Mouse (Mus musculus): Measurements from ENCODE around the gene Olfr658. TPM values are rescaled to one million over a fixed set of nuclear protein-coding genes. Genes with fewer than 3 reads are reported as not detected.

The Olfr658 gene
- total and polyA plus RNA-seq, 3 experiments, result 0.16 TPM; not detected in 2

DNA sequence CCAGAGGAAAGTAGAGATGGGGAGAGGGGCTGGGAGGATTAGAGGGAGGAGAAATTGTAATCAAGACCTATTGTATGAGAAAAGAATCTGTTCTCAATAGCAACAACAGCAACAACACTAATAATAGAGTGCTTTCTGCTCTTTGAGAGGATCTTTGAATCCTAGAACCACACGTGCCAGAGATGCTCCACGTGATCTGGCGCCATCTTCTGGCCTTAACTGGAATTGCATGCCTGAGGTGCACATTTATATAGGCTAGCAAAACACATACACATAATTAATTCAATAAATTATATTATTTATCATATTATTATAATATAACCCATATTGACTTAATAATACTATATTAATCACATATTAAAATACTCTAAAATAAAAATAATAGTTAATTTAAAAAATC lies 43.9 kb downstream of the Olfr658 start:
- peak; percentile 57; the same call in 1 of the 2 replicates for ATAC-seq (ENCODE audit: extremely low read depth, insufficient number of reproducible peaks, low FRiP score, poor library complexity, severe bottlenecking)
- no peaks in the 10 kb centered on the region for H3K36me3 ChIP-seq (replicated peaks)
- no peak for TF ChIP-seq GATA1 (IDR thresholded peaks at IDR 0.05; ENCODE audit: borderline replicate concordance, low read length)
- peak; percentile 70 for TF ChIP-seq CTCF (IDR thresholded peaks at IDR 0.05; ENCODE audit: low read depth, low read length)
- no peak for TF ChIP-seq TAL1 (conservative IDR thresholded peaks at IDR 0.05; ENCODE audit: low read depth, low read length)
- no peak for TF ChIP-seq GATA2 (IDR thresholded peaks at IDR 0.05; ENCODE audit: borderline replicate concordance, low read depth, low read length)
- H3K27me3 ChIP-seq (ENCODE audit: insufficient read depth, low read length), result no peaks in the 10 kb centered on the region
- DNase-seq (ENCODE audit: low spot score), result no peak
- no peak overlapping the region for H3K4me3 ChIP-seq (ENCODE audit: low read depth, low read length)
- H3K4me1 ChIP-seq (ENCODE audit: insufficient read depth, low read depth, low read length), result no peaks in the 10 kb centered on the region
- no peaks in the 10 kb centered on the region for H3K9me3 ChIP-seq (replicated peaks)

DNA sequence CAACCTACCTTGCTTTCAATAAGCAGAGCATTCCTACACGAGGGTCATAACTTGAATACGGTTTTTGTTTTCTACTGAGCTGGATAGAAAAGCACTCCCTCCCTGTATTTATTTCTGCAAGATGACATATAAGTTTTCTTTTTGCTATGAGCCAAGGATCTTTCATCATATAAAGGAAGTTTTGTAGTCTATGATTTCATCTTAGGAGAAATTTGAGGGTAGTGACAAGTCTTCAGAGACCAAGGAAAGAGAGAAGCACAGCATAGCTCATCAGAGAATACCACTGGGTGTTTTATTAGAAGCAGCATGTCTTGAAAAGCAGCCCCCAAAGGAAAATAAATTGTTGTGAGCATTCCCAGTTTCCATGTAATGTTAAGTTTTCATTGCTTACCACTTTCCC lies 45.4 kb downstream of the Olfr658 start, which contains the start of gene Olfr655:
Gene Olfr655 (minus strand): TSS at position 101 of the 400 bp plus-strand sequence.
- Histone ChIP-seq H3K4me3 (ENCODE audit: low read depth, low read length) (no peak within 1 kb of the TSS), H3K4me1 (ENCODE audit: insufficient read depth, low read depth, low read length) (no peaks in the 10 kb centered on the region), H3K9me3 (replicated peaks) (no peaks in the 10 kb centered on the region), H3K27me3 (ENCODE audit: insufficient read depth, low read length) (no peaks in the 10 kb centered on the region), H3K36me3 (replicated peaks) (no peaks in the 10 kb centered on the region)
- TF ChIP-seq GATA1 (IDR thresholded peaks at IDR 0.05; ENCODE audit: borderline replicate concordance, low read length) (no peak), CTCF (IDR thresholded peaks at IDR 0.05; ENCODE audit: low read depth, low read length) (no peak), GATA2 (IDR thresholded peaks at IDR 0.05; ENCODE audit: borderline replicate concordance, low read depth, low read length) (no peak), TAL1 (conservative IDR thresholded peaks at IDR 0.05; ENCODE audit: low read depth, low read length) (no peak), POLR2AphosphoS5 (IDR thresholded peaks at IDR 0.05; ENCODE audit: insufficient replicate concordance, low read depth, low read length) (no peak)
- ATAC-seq (ENCODE audit: extremely low read depth, insufficient number of reproducible peaks, low FRiP score, poor library complexity, severe bottlenecking) (no peak), DNase-seq (ENCODE audit: low spot score) (no peak)

Other genes starting within 250 kb of the Olfr658 start
- not detected in 2 replicates for gene Trim30c, start 246.5 kb downstream of the Olfr658 start, total RNA-seq (2014; fragmentation: Nextera tagmentation)
- gene Trim30c, start 246.5 kb downstream of the Olfr658 start, total RNA-seq (2017), result not detected in 2 replicates
- not detected in 2 replicates for gene Trim30c, start 246.5 kb downstream of the Olfr658 start, polyA plus RNA-seq (2012)
- 0.87 TPM in 1 of 2 replicates, not detected in the other for gene Trim30a, start 182.1 kb downstream of the Olfr658 start, total RNA-seq (2014; fragmentation: Nextera tagmentation)
- gene Trim30a, start 182.1 kb downstream of the Olfr658 start, total RNA-seq (2017), result 0.58 and 0.60 TPM in 2 replicates
- 0.02 TPM in 2 replicates for gene Trim30a, start 182.1 kb downstream of the Olfr658 start, polyA plus RNA-seq (2012)
- not detected in 2 replicates for gene Trim30d, start 139.5 kb downstream of the Olfr658 start, total RNA-seq (2014; fragmentation: Nextera tagmentation)
- gene Trim30d, start 139.5 kb downstream of the Olfr658 start, total RNA-seq (2017), result 0.11 TPM in 1 of 2 replicates, not detected in the other
- gene Trim30d, start 139.5 kb downstream of the Olfr658 start, polyA plus RNA-seq (2012), result not detected in 2 replicates
- not detected in 2 replicates for gene Olfr651, start 97.2 kb downstream of the Olfr658 start, total RNA-seq (2014; fragmentation: Nextera tagmentation)
- 0.12 TPM in 1 of 2 replicates, not detected in the other for gene Olfr651, start 97.2 kb downstream of the Olfr658 start, total RNA-seq (2017)
- not detected in 2 replicates for gene Olfr651, start 97.2 kb downstream of the Olfr658 start, polyA plus RNA-seq (2012)
- gene Olfr652, start 86.4 kb downstream of the Olfr658 start, total RNA-seq (2014; fragmentation: Nextera tagmentation), result not detected in 2 replicates
- gene Olfr652, start 86.4 kb downstream of the Olfr658 start, total RNA-seq (2017), result 0.22 and 0.29 TPM in 2 replicates
- not detected in 2 replicates for gene Olfr652, start 86.4 kb downstream of the Olfr658 start, polyA plus RNA-seq (2012)
- gene Olfr653, start 70.0 kb downstream of the Olfr658 start, total RNA-seq (2014; fragmentation: Nextera tagmentation), result not detected in 2 replicates
- gene Olfr653, start 70.0 kb downstream of the Olfr658 start, total RNA-seq (2017), result 0.05 and 0.12 TPM in 2 replicates
- not detected in 2 replicates for gene Olfr653, start 70.0 kb downstream of the Olfr658 start, polyA plus RNA-seq (2012)
- gene Olfr654, start 60.3 kb downstream of the Olfr658 start, total RNA-seq (2014; fragmentation: Nextera tagmentation), result not detected in 2 replicates
- gene Olfr654, start 60.3 kb downstream of the Olfr658 start, total RNA-seq (2017), result 0.06 and 0.27 TPM in 2 replicates
- gene Olfr654, start 60.3 kb downstream of the Olfr658 start, polyA plus RNA-seq (2012), result not detected in 2 replicates
- not detected in 2 replicates for gene Olfr655, start 45.5 kb downstream of the Olfr658 start, total RNA-seq (2014; fragmentation: Nextera tagmentation)
- gene Olfr655, start 45.5 kb downstream of the Olfr658 start, total RNA-seq (2017), result 0.33 and 0.46 TPM in 2 replicates
- not detected in 2 replicates for gene Olfr655, start 45.5 kb downstream of the Olfr658 start, polyA plus RNA-seq (2012)
- not detected in 2 replicates for gene Olfr656, start 33.4 kb downstream of the Olfr658 start, total RNA-seq (2014; fragmentation: Nextera tagmentation)
- 0.05 and 0.06 TPM in 2 replicates for gene Olfr656, start 33.4 kb downstream of the Olfr658 start, total RNA-seq (2017)
- gene Olfr656, start 33.4 kb downstream of the Olfr658 start, polyA plus RNA-seq (2012), result not detected in 2 replicates
- not detected in 2 replicates for gene Olfr657, start 22.5 kb downstream of the Olfr658 start, total RNA-seq (2014; fragmentation: Nextera tagmentation)
- gene Olfr657, start 22.5 kb downstream of the Olfr658 start, total RNA-seq (2017), result 0.06 TPM in 1 of 2 replicates, not detected in the other
- gene Olfr657, start 22.5 kb downstream of the Olfr658 start, polyA plus RNA-seq (2012), result not detected in 2 replicates
- gene Olfr659, start 19.4 kb upstream of the Olfr658 start, total RNA-seq (2014; fragmentation: Nextera tagmentation), result not detected in 2 replicates
- gene Olfr659, start 19.4 kb upstream of the Olfr658 start, total RNA-seq (2017), result 0.05 TPM in 1 of 2 replicates, not detected in the other
- not detected in 2 replicates for gene Olfr659, start 19.4 kb upstream of the Olfr658 start, polyA plus RNA-seq (2012)
- gene Olfr661, start 39.2 kb upstream of the Olfr658 start, total RNA-seq (2014; fragmentation: Nextera tagmentation), result not detected in 2 replicates
- 0.11 and 0.12 TPM in 2 replicates for gene Olfr661, start 39.2 kb upstream of the Olfr658 start, total RNA-seq (2017)
- not detected in 2 replicates for gene Olfr661, start 39.2 kb upstream of the Olfr658 start, polyA plus RNA-seq (2012)
- not detected in 2 replicates for gene Usp17le, start 130.2 kb upstream of the Olfr658 start, total RNA-seq (2014; fragmentation: Nextera tagmentation)
- 0.12 and 0.16 TPM in 2 replicates for gene Usp17le, start 130.2 kb upstream of the Olfr658 start, total RNA-seq (2017)
- gene Usp17le, start 130.2 kb upstream of the Olfr658 start, polyA plus RNA-seq (2012), result not detected in 2 replicates
- not detected in 2 replicates for gene Usp17lb, start 195.3 kb upstream of the Olfr658 start, total RNA-seq (2014; fragmentation: Nextera tagmentation)
- gene Usp17lb, start 195.3 kb upstream of the Olfr658 start, total RNA-seq (2017), result 0.11 TPM in 1 of 2 replicates, not detected in the other
- not detected in 2 replicates for gene Usp17lb, start 195.3 kb upstream of the Olfr658 start, polyA plus RNA-seq (2012)
- not detected in 2 replicates for gene Usp17la, start 209.7 kb upstream of the Olfr658 start, total RNA-seq (2014; fragmentation: Nextera tagmentation)
- gene Usp17la, start 209.7 kb upstream of the Olfr658 start, total RNA-seq (2017), result not detected in 2 replicates
- not detected in 2 replicates for gene Usp17la, start 209.7 kb upstream of the Olfr658 start, polyA plus RNA-seq (2012)
- gene Olfr665, start 230.7 kb upstream of the Olfr658 start, total RNA-seq (2014; fragmentation: Nextera tagmentation), result not detected in 2 replicates
- 0.05 and 0.17 TPM in 2 replicates for gene Olfr665, start 230.7 kb upstream of the Olfr658 start, total RNA-seq (2017)
- gene Olfr665, start 230.7 kb upstream of the Olfr658 start, polyA plus RNA-seq (2012), result not detected in 2 replicates
- not detected in 2 replicates for gene Olfr666, start 248.6 kb upstream of the Olfr658 start, total RNA-seq (2014; fragmentation: Nextera tagmentation)
- gene Olfr666, start 248.6 kb upstream of the Olfr658 start, total RNA-seq (2017), result not detected in 2 replicates
- not detected in 2 replicates for gene Olfr666, start 248.6 kb upstream of the Olfr658 start, polyA plus RNA-seq (2012)

Measured in G1E (cell line).